Mouse (Mus musculus) adrenal gland, postnatal 25 days (tissue): ENCODE measurements around the gene D5Ertd579e. TPM values are rescaled to one million over a fixed set of nuclear protein-coding genes. Genes with fewer than 3 reads are reported as not detected.

Experiments
- DNase-seq: peaks from one replicate; pipeline ENCODE4 v3.0.0; 2021; ENCODE audit warnings: mixed read lengths
- total RNA-seq: library from RNA; stranded (reverse); gene quantifications from 2 replicates; pipeline ENCODE4 v1.2.3, GENCODE M21; 2021

D5Ertd579e gene
- total RNA-seq, 1 experiment from 2014 or later: 63.3 TPM

- DNase-seq: no peak
Observed at GRCm38 (mm10) chr5:36570546-36571245, 125.1 kb downstream of the D5Ertd579e start.

GRCm38 (mm10) chr5:36570098-36570497 lies 125.7 kb downstream of the D5Ertd579e start:
- no peak for DNase-seq

DNA sequence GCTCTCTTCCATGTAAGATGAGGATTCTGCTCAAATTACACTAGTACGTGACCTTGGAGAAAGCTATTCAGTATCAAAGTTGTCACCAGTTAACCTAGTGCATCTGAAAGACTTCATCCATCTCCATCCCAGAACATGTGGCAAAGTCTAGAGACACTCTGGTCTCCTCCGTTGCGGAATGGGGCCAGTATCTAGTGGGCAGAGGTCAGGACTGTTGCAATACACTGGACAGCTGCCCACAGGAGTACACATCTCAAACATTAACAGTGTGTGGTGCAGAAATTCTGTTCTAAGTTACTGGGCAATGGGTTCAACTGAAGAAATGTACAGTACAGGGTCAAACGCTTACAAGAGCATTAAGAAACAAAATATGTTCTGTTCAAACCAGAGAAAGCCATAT lies 127.7 kb downstream of the D5Ertd579e start:
- peak; percentile 56 for DNase-seq

- DNase-seq: no peak
Observed at GRCm38 (mm10) chr5:36567627-36568026, 128.2 kb downstream of the D5Ertd579e start.

GRCm38 (mm10) chr5:36564530-36564929 lies 131.3 kb downstream of the D5Ertd579e start:
- no peak for DNase-seq

DNA sequence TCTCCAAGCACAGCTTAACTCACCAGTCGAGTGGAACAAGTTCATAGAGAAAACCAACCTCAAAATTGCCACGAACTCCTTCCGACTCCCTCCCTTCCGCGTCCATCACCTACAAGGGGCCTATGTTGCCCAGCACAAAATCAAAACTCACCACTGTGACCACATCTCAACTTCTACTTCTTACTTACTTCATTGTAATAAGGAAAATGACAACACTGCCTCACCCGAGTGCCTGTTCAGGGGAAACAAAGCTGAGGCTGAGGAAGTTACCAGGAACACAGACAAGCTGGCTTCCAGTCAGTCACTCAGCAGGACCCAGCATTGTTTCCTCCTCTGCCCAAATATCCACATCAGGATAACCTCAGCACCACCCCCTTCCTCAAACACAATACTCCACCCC lies 132.1 kb downstream of the D5Ertd579e start:
- DNase-seq: no peak

- DNase-seq: no peak
Observed at GRCm38 (mm10) chr5:36562791-36563445, 132.9 kb downstream of the D5Ertd579e start.

DNA sequence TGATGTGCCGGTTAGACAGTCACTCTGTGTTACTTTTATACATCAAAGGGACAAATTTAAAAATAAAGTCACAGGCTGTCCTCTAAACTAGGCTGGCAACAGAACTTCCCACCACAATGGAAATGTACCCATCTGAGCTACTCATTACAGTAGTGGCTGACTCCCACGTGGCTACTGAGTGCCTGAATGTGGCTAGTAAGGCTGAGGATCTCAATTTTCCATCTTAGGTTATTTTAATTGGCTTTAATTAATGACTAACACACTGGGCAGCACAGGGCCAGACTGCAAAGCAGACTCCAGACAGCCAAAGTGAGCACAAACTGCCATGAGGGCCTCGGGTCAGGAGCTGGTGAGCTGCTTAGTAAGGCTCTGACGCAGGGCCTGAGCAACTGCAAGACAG lies 134.3 kb downstream of the D5Ertd579e start:
- no peak for DNase-seq

DNA sequence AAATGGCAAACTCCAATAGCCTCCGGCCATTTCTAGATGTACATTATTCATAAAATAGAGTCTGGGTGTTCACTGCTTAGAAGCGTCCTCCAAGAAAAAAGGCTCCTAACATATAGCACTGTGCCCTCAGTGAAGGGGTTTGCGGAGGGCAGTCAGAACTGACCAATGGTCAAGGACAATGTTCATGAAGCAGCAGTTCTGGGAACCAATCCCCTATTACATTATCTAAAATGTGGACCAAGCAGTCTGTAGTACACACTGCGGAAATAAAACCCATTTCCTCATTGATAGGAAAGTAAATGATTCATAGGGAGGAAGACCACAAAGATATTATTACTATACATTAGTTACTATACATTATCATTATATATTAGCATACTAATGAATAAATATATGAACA lies 135.3 kb downstream of the D5Ertd579e start:
- DNase-seq: no peak

DNA sequence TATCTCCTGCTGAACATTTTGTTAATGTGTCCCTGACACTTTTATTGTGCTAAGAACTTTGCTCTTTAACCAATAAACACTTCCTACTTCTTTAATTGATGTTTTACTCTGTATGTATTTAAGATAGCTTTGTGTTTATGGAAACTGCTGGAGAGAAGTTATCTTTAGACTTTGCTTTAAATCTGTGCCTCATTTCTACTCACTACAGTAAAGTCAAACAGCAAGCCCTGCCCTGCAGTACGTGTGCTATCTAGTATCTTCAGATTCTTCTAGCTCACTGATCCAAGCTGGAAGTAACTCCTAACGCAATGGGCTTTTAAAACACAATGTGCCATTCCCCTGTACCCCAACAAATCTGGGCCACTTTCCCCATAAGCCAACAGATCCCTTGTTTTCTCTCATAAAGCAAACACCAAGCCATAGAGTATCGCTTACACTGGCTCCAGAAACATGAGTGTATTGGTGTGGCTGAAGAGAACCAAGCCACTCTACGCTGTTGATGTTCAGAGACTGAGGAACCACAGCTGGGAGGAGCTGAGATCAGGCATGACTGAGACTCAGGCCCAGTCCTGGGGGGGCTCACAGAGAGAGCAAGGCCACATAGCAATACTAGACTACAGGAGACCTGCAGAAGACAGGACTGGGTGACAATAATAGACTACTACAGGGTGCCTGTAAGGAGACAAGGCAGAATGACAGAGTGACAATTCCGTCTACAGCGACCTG lies 136.2 kb downstream of the D5Ertd579e start:
- no peak for DNase-seq

- DNase-seq: no peak
Observed at GRCm38 (mm10) chr5:36559106-36559505, 136.7 kb downstream of the D5Ertd579e start.

- DNase-seq: no peak
Observed at GRCm38 (mm10) chr5:36558526-36558925, 137.3 kb downstream of the D5Ertd579e start.

DNA sequence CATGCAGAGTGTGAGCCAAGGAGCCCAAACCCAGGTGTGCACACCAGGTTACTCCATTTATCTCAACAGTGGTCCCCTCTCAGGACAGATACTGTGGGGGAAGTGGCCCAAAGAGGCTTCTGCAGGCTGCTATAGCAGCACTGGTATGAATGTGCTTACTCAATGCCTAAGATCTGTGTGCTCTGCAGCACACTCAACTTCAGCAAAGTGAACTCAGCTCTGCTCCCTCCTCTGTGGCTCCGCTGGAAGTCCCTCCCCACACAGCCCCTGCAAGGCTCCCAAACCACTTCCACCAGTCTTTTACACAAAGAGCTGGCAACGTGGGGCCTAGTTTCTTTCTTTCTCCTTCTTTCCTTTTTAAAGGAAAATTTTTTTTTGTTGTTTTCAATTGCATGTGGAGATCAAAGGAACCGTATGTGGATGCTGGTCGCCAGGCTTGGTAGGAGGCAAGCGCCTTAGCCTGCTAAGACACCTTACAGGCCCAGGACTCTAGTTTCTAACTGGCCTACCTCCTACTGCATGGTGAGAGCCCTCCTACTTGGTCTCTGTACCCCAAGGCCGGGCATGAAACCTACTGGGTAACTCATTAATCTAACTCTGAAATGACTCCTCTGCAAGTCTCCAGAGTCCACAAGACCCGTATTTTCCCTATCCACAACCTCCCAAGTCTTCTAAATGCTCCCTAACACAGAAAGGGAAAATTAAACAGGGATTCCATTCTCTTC lies 138.1 kb downstream of the D5Ertd579e start:
- no peak for DNase-seq

DNA sequence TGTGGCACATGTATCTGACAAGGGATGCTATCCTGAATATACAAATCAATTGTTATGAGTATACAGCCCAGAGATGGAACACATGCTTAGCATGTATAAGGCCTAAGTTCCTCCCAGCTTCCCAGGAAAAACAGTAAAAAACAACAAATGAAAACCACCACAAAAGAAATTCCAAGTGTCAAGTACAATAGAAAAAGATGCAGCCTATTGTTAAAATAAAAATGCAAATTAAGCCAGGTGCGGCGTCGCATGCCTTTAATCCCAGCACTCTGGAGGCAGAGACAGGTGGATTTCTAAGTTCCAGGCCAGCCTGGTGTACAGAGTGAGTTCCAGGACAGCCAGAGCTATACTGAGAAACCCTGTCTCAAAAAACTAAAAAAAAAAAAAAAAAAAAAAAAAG lies 138.9 kb downstream of the D5Ertd579e start:
- DNase-seq: no peak

DNA sequence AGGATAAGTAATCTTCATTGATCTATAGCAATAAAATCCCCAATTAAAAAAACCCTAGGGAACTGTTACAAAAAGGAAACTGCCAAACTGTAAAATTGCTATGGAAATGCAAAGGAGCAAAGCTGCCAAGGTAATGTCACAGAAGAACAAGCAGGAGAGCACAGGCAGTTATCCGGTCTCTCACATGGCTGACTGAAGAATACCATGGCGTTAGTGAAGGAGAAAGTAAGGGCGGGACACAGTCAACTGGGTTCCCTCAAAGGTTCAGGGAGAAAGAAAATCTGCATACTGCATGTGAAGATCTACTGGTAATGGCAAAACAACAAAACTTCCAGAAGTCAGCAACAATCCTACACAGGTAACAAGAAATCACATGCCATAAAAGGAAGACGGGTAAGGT lies 139.5 kb downstream of the D5Ertd579e start:
- no peak for DNase-seq

GRCm38 (mm10) chr5:36554496-36554895 lies 141.3 kb downstream of the D5Ertd579e start:
- DNase-seq: no peak

DNA sequence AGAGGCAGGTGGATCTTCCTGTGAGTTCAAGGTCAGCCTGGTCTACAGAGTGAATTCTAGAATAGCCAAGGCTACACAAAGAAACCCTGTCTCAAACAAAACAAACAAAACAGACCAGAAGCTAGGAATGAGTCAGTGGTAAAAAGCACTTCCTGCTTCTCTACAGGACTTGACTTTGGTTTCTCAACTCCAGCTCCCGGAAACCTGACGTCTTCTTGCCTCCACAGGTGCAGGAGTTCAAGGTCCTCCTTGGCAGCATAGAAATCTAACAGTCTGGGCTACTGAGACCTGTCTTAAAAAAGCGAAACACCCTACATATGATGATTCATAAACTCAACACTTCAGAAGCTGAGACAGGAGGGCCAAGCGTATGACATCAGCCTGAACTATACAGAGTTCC lies 141.9 kb downstream of the D5Ertd579e start:
- DNase-seq: no peak

DNA sequence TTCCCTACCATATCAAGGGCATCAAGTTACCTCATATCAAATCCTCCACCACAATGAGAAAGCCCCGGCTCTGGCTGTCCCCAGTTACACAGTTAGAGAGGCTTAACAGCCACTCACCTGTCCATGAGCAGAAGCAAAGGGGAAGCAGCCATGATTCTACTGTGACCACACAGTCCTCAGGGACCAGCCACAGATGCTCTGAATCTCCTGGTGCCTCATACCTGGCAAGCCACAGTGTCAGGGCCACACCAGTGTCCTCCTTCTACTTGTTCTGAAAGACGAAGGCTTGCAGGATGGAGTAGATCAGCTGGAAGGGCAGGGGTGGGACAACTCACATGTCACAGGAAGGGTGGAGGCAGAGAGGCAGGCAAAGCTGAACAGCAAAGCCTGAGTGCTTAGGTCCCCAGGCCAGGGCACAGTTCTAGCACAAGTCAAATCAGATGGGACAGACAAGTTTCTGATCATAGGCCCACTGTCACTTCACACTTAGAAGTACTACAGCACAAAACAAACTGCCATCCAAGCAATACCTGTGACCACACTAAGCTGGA lies 142.7 kb downstream of the D5Ertd579e start:
- DNase-seq: no peak

DNA sequence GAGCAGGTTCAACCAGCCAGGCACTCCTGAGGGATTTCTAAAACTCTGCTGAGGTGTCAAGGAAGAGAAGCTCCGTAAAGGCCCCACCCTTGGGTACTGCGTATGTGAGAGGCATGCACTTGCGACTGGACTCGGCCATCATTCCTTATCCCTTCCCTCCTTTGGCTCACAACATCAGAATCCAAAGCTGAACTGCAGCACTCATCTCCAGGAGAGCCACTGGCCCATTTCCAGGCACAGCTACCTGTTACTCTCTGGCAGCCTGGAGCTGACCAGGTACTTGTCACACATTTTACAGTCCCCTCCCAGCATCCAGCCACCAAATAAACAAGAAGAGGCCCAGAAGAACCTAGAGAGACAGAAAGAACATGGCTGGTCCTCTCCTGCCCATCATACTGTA lies 143.4 kb downstream of the D5Ertd579e start:
- no peak for DNase-seq
